Mouse (Mus musculus) stomach, embryonic 14.5 days (tissue): ENCODE data around the gene Casp7. TPM values are rescaled to one million over a fixed set of nuclear protein-coding genes. Genes with fewer than 3 reads are reported as not detected.

ENCODE experiments used
- ATAC-seq: fragments of 200-750 bp; cut with Nextera tagmentation; 2 replicates; pipeline ENCODE4 v1.8.0; 2017; ENCODE audit warnings: low read depth, moderate TSS enrichment; ENCODE audit not compliant: insufficient number of reproducible peaks, insufficient read depth, low FRiP score
- H3K27ac ChIP-seq: fragments of 300-500 bp; sonication (generic); 2 replicates; pipeline ENCODE4 v1.5.1; 2014; ENCODE audit warnings: mild to moderate bottlenecking, low read length, moderate library complexity, mixed read lengths
- H3K27me3 ChIP-seq: fragments of 300-500 bp; sonication (generic); 2 replicates; pipeline ENCODE4 v1.6.1; 2014; ENCODE audit warnings: low read length, control low read depth, mixed read lengths; ENCODE audit not compliant: control insufficient read depth, insufficient read depth
- H3K36me3 ChIP-seq: fragments of 300-500 bp; sonication (generic); 2 replicates; pipeline ENCODE4 v1.6.1; 2014; ENCODE audit warnings: mild to moderate bottlenecking, control low read depth, low read length, moderate library complexity, mixed read lengths; ENCODE audit not compliant: control insufficient read depth, insufficient read depth
- H3K4me1 ChIP-seq: fragments of 300-500 bp; sonication (generic); 2 replicates; pipeline ENCODE4 v1.6.1; 2014; ENCODE audit warnings: low read length, control low read depth, mixed read lengths; ENCODE audit not compliant: control insufficient read depth, insufficient read depth
- H3K4me2 ChIP-seq: fragments of 300-500 bp; sonication (generic); replicated peaks from 2 replicates; pipeline ENCODE4 v1.6.1; 2014; ENCODE audit warnings: low read depth, low read length, control low read depth
- H3K4me3 ChIP-seq: fragments of 300-500 bp; sonication (generic); 2 replicates; pipeline ENCODE4 v1.5.1; 2014; ENCODE audit warnings: low read depth, low read length, control low read depth
- H3K9ac ChIP-seq: fragments of 300-500 bp; sonication (generic); replicated peaks from 2 replicates; pipeline ENCODE4 v1.6.1; 2014; ENCODE audit warnings: low read depth, mild to moderate bottlenecking, control low read depth, low read length, moderate library complexity, mixed read lengths
- H3K9me3 ChIP-seq: fragments of 300-500 bp; sonication (generic); 2 replicates; pipeline ENCODE4 v1.6.1; 2016; ENCODE audit warnings: low read depth, low read length, control low read depth; ENCODE audit not compliant: control insufficient read depth
- WGBS: fragments of 180-500 bp; shearing (Covaris S2); extraction: QIAGEN DNeasy Blood & Tissue Kit; methylation state at CpG from one replicate; pipeline ENCODE4 v1.1.7; 2014; 5-methylcytosine and 5-hydroxymethylcytosine counted together
- polyA plus RNA-seq: library from polyadenylated mRNA; unstranded; fragments of >200 nt; fragmentation: Nextera tagmentation; extraction: Ambion mirVana; gene quantifications from 2 replicates; pipeline ENCODE4 v1.2.1, GENCODE M21; 2014

Gene Casp7
- polyA plus RNA-seq, 1 experiment from 2014 or later: 31.3 TPM

- no peaks in the 10 kb centered on the region for H3K9me3 ChIP-seq
- no peak overlapping the region for H3K9ac ChIP-seq
- no peak overlapping the region for H3K27ac ChIP-seq
- no peak overlapping the region for H3K4me3 ChIP-seq
- 81% methylated on average over 6 of the region's 6 CpGs for WGBS
- H3K4me2 ChIP-seq: no peak overlapping the region
- H3K36me3 ChIP-seq: no peaks in the 10 kb centered on the region
- no peaks in the 10 kb centered on the region for H3K27me3 ChIP-seq
- no peak for ATAC-seq
- 0 out of 2 replicates have a peak, but pooled peaks cover 6% of the 10 kb centered on the region for H3K4me1 ChIP-seq
These were observed 92.7 kb downstream of the Casp7 start for GRCm38 (mm10) chr19:56489601-56490000.

Other genes starting within 250 kb of the Casp7 start
- 30.8 and 36.6 TPM in 2 replicates for gene Habp2, start 110.0 kb upstream of the Casp7 start, polyA plus RNA-seq
- gene Nrap, start 7.1 kb upstream of the Casp7 start, polyA plus RNA-seq: 0.26 and 0.45 TPM in 2 replicates
- gene Plekhs1, start 64.5 kb downstream of the Casp7 start, polyA plus RNA-seq: 0.51 and 1.4 TPM in 2 replicates
- 21.8 and 26.4 TPM in 2 replicates for gene Dclre1a, start 151.1 kb downstream of the Casp7 start, polyA plus RNA-seq
- gene Nhlrc2, start 151.1 kb downstream of the Casp7 start, polyA plus RNA-seq: 20.4 and 20.9 TPM in 2 replicates